Mouse (Mus musculus) brain, embryonic 14.5 days (tissue): Measurements from ENCODE around the gene Recql.

Experiments used
- CTCF ChIP-seq: fragments of 200-500 bp; IDR thresholded peaks from 2 replicates; pipeline ENCODE4 v1.5.1; 2012; ENCODE audit warnings: inconsistent platforms, mild to moderate bottlenecking, moderate library complexity, borderline replicate concordance; ENCODE audit not compliant: insufficient read depth, insufficient read length; ENCODE audit errors: extremely low read depth
- POLR2A ChIP-seq: fragments of 200-500 bp; IDR thresholded peaks from 2 replicates; pipeline ENCODE4 v1.6.1; 2012; ENCODE audit warnings: mild to moderate bottlenecking, inconsistent platforms, borderline replicate concordance; ENCODE audit not compliant: poor library complexity, insufficient read depth, insufficient read length, severe bottlenecking; ENCODE audit errors: extremely low read depth

- no peak for TF ChIP-seq CTCF
- no peak for TF ChIP-seq POLR2A
Observed at GRCm38 (mm10) chr6:142338961-142339360, 47.9 kb downstream of the Recql start.
